Mouse (Mus musculus) heart, postnatal 0 days (tissue): ENCODE data around the gene Cyren. TPM values are rescaled to one million over a fixed set of nuclear protein-coding genes. Genes with fewer than 3 reads are reported as not detected.

ENCODE experiments used
- ATAC-seq: fragments of 200-750 bp; cut with Nextera tagmentation; 2 replicates; pipeline ENCODE4 v1.8.0; 2017; ENCODE audit warnings: low read depth, moderate number of reproducible peaks, moderate library complexity; ENCODE audit not compliant: insufficient read depth
- DNase-seq: peaks from one replicate; pipeline ENCODE4 v3.0.0-alpha.2; 2016; ENCODE audit warnings: low spot score
- H3K27ac ChIP-seq: fragments of 300-500 bp; sonication (generic); 2 replicates; pipeline ENCODE4 v1.5.1; 2014; ENCODE audit warnings: low read depth, mild to moderate bottlenecking
- H3K27me3 ChIP-seq: fragments of 300-500 bp; sonication (generic); 2 replicates; pipeline ENCODE4 v1.6.1; 2014; ENCODE audit warnings: low read length, mixed read lengths; ENCODE audit not compliant: control insufficient read depth, insufficient read depth
- H3K36me3 ChIP-seq: fragments of 300-500 bp; sonication (generic); replicated peaks from 2 replicates; pipeline ENCODE4 v1.6.1; 2014; ENCODE audit warnings: low read length, mixed read lengths; ENCODE audit not compliant: control insufficient read depth, insufficient read depth
- H3K4me1 ChIP-seq: fragments of 300-500 bp; sonication (generic); 2 replicates; pipeline ENCODE4 v1.6.1; 2014; ENCODE audit warnings: antibody characterized with exemption; ENCODE audit not compliant: control insufficient read depth, insufficient read depth
- H3K4me2 ChIP-seq: fragments of 300-500 bp; sonication (generic); 2 replicates; pipeline ENCODE4 v1.6.1; 2014; ENCODE audit warnings: low read depth, mild to moderate bottlenecking, low read length, moderate library complexity
- H3K4me3 ChIP-seq: fragments of 300-500 bp; sonication (generic); 2 replicates; pipeline ENCODE4 v1.5.1; 2014; ENCODE audit warnings: low read depth, low read length
- H3K9ac ChIP-seq: fragments of 300-500 bp; sonication (generic); replicated peaks from 2 replicates; pipeline ENCODE4 v1.6.1; 2014; ENCODE audit warnings: low read depth, low read length, mixed read lengths
- H3K9me3 ChIP-seq: fragments of 300-500 bp; sonication (generic); replicated peaks from 2 replicates; pipeline ENCODE4 v1.6.1; 2016; ENCODE audit warnings: low read length; ENCODE audit not compliant: control insufficient read depth
- CTCF ChIP-seq: IDR thresholded peaks from 2 replicates; pipeline ENCODE4 v1.5.1; 2016; ENCODE audit warnings: antibody characterized with exemption, control low read depth, low read depth
- EP300 ChIP-seq: IDR thresholded peaks from 2 replicates; pipeline ENCODE4 v1.6.1; 2016; ENCODE audit warnings: antibody characterized with exemption, low read depth
- WGBS: fragments of 180-500 bp; shearing (Covaris S2); extraction: QIAGEN DNeasy Blood & Tissue Kit; methylation state at CpG from one replicate; pipeline ENCODE4 v1.1.7; 2014; 5-methylcytosine and 5-hydroxymethylcytosine counted together
- polyA plus RNA-seq: library from polyadenylated mRNA; unstranded; fragments of >200 nt; fragmentation: Nextera tagmentation; extraction: Ambion mirVana; gene quantifications from 2 replicates; pipeline ENCODE4 v1.2.1, GENCODE M21; 2015
- total RNA-seq: library from RNA; depleted of rRNA; stranded (reverse); fragments of >200 nt; gene quantifications from 2 replicates; pipeline ENCODE4 v1.2.3, GENCODE M21; 2014; ENCODE audit warnings: low replicate concordance

Gene Cyren
- total and polyA plus RNA-seq, 2 experiments from 2014 or later = 6.3 TPM

- no peak within 1 kb of the TSS for H3K9ac ChIP-seq
- H3K4me3 ChIP-seq = no peak within 1 kb of the TSS
- H3K27ac ChIP-seq = no peak within 1 kb of the TSS
- H3K36me3 ChIP-seq = no peaks in the 10 kb centered on the region
- 52% methylated on average over 10 of the region's 10 CpGs for WGBS
- no peak within 1 kb of the TSS for H3K4me2 ChIP-seq
- ATAC-seq (no peak), DNase-seq (no peak)
- TF ChIP-seq EP300 = no peak
- no peak for TF ChIP-seq CTCF
- no peaks in the 10 kb centered on the region for H3K4me1 ChIP-seq
- no peaks in the 10 kb centered on the region for H3K9me3 ChIP-seq
- H3K27me3 ChIP-seq = no peaks in the 10 kb centered on the region
Measured at GRCm38 (mm10) chr6:34919956-34920355, 42.1 kb upstream of the Cyren start, which contains the start of gene Stra8. Gene Stra8, plus strand, starts transcription at chr6:34920163.

DNA sequence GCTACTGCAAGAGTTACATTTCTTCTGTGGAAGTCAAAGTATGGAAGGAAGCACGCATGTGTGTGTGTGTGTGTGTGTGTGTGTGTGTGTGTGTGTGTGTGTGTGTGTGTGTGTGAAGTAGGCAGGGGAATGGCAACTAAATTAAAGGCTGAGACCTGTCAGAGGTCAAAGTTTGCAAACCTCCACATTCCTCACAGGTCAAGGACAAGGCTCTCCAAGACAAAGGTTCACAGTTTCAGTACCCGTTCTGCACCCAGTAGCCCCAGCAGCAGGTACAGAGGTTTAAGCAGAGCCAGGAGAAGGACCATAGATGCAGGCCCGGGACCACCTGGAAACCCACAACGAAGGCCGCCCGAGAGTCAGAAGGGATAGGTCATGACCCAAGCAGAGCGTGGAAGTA, 41.3 kb upstream of the Cyren start:
- Histone ChIP-seq H3K36me3 (no peaks in the 10 kb centered on the region), H3K4me1 (no peaks in the 10 kb centered on the region), H3K4me2 (no peak overlapping the region), H3K9ac (no peak overlapping the region), H3K27ac (no peak overlapping the region), H3K27me3 (no peaks in the 10 kb centered on the region), H3K4me3 (no peak overlapping the region), H3K9me3 (no peaks in the 10 kb centered on the region)
- no peak for DNase-seq
- WGBS = 90% methylated on average over 7 of the region's 7 CpGs
- no peak for ATAC-seq
- TF ChIP-seq EP300 = no peak
- TF ChIP-seq CTCF = no peak

DNA sequence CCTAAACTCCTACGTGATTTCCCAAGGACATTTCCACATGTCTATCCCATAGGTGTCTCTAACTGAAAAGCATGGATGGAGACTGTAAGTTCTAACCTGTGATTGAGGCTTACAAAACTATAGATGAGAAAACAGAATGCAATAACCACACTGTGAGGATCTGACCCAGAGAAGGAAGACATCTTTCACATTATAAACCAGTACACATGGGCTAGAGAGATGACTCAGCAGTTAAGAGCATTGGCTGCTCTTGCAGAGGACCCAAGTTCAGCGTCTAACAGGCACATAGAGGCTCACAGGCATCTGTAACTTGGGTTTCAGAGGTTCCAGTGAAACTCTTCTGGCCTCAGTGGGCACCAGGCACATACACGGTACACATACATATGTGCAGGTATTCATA, 36.6 kb upstream of the Cyren start:
- no peak for DNase-seq
- no peak for ATAC-seq
- Histone ChIP-seq H3K36me3 (no peaks in the 10 kb centered on the region), H3K4me3 (no peak overlapping the region), H3K9me3 (no peaks in the 10 kb centered on the region), H3K27me3 (no peaks in the 10 kb centered on the region), H3K4me1 (peaks cover 7% of the 10 kb centered on the region), H3K27ac (no peak overlapping the region), H3K4me2 (no peak overlapping the region), H3K9ac (no peak overlapping the region)
- TF ChIP-seq CTCF = no peak
- TF ChIP-seq EP300 = no peak
- WGBS = 81% methylated on average over 3 of the region's 3 CpGs

GRCm38 (mm10) chr6:34913341-34914040, 35.6 kb upstream of the Cyren start:
- Histone ChIP-seq H3K27me3 (no peaks in the 10 kb centered on the region), H3K36me3 (no peaks in the 10 kb centered on the region), H3K27ac (no peak overlapping the region), H3K4me3 (no peak overlapping the region), H3K9me3 (no peaks in the 10 kb centered on the region), H3K4me1 (peaks cover 13% of the 10 kb centered on the region), H3K4me2 (no peak overlapping the region), H3K9ac (no peak overlapping the region)
- DNase-seq (no peak), ATAC-seq (no peak)
- TF ChIP-seq CTCF (no peak), EP300 (no peak)
- 76% methylated on average over 13 of the region's 13 CpGs for WGBS

- Histone ChIP-seq H3K4me1 (peaks cover 18% of the 10 kb centered on the region), H3K9me3 (no peaks in the 10 kb centered on the region), H3K4me2 (peak within 1 kb of the TSS; percentile 77), H3K27ac (peak within 1 kb of the TSS; percentile 81), H3K27me3 (no peaks in the 10 kb centered on the region), H3K4me3 (peak within 1 kb of the TSS; percentile 81), H3K36me3 (peaks cover 22% of the 10 kb centered on the region), H3K9ac (peak within 1 kb of the TSS; percentile 66)
- ATAC-seq = peak; percentile 97
- DNase-seq = peak; percentile 93
- WGBS = under 1% methylated on average over 61 of the region's 64 CpGs
- TF ChIP-seq EP300 (no peak), CTCF (peak; percentile 27; the same call in 1 of the 2 replicates)
Measured at GRCm38 (mm10) chr6:34910371-34911219, 32.7 kb upstream of the Cyren start, which contains the start of gene Wdr91. Gene Wdr91, minus strand, starts transcription at chr6:34910876.
